Mouse (Mus musculus) hematopoietic multipotent progenitor cell, adult 10-12 weeks (in vitro differentiated cells): ENCODE measurements around the gene Cyp2t4. TPM values are rescaled to one million over a fixed set of nuclear protein-coding genes. Genes with fewer than 3 reads are reported as not detected.

ENCODE experiments used
- polyA plus RNA-seq: library from polyadenylated mRNA; stranded (reverse); fragments of >175 nt; gene quantifications from 2 replicates; pipeline ENCODE4 v1.2.3, GENCODE M21; 2012; ENCODE audit warnings: low replicate concordance

Cyp2t4 gene
- polyA plus RNA-seq = not detected in 2 replicates

GRCm38 (mm10) chr7:27153205-27153764, at the start of gene Cyp2t4:
TSS of gene Cyp2t4 (plus strand) at chr7:27153714.

GRCm38 (mm10) chr7:27119676-27120075, 33.8 kb upstream of the Cyp2t4 start, which contains the start of gene Cyp2f2:
TSS of gene Cyp2f2 (plus strand) at chr7:27119909.

GRCm38 (mm10) chr7:27166614-27167474, 13.3 kb downstream of the Cyp2t4 start, which contains the start of gene Egln2:
TSS of gene Egln2 (minus strand) at chr7:27166802.

GRCm38 (mm10) chr7:27178324-27179216, 25.1 kb downstream of the Cyp2t4 start, which contains the start of gene Rab4b:
TSS of gene Rab4b (minus strand) at chr7:27178896.

GRCm38 (mm10) chr7:27180837-27181695, 27.6 kb downstream of the Cyp2t4 start, which contains the start of the genes Gm21983 and Mia:
TSS of gene Gm21983 (minus strand) at chr7:27181086.
TSS of gene Mia (minus strand) at chr7:27181157.

GRCm38 (mm10) chr7:27195681-27196611, 42.4 kb downstream of the Cyp2t4 start, which contains the start of the genes BC024978 and Snrpa:
TSS of gene BC024978 (plus strand) at chr7:27195781.
TSS of gene Snrpa (minus strand) at chr7:27196271.

Other genes starting within 250 kb of the Cyp2t4 start
- not detected in 2 replicates for gene Cyp2a22, start 214.3 kb upstream of the Cyp2t4 start, polyA plus RNA-seq
- gene Cyp2a12, start 124.6 kb upstream of the Cyp2t4 start, polyA plus RNA-seq = not detected in 2 replicates
- gene Cyp2f2, start 33.8 kb upstream of the Cyp2t4 start, polyA plus RNA-seq = not detected in 2 replicates
- gene Egln2, start 13.1 kb downstream of the Cyp2t4 start, polyA plus RNA-seq = 85.8 and 214 TPM in 2 replicates
- 507 and 1,007 TPM in 2 replicates for gene Rab4b, start 25.2 kb downstream of the Cyp2t4 start, polyA plus RNA-seq
- gene Gm21983, start 27.4 kb downstream of the Cyp2t4 start, polyA plus RNA-seq = 0.13 TPM in 1 of 2 replicates, not detected in the other
- not detected in 2 replicates for gene Mia, start 27.4 kb downstream of the Cyp2t4 start, polyA plus RNA-seq
- 9.7 and 10.4 TPM in 2 replicates for gene BC024978, start 42.1 kb downstream of the Cyp2t4 start, polyA plus RNA-seq
- 179 and 552 TPM in 2 replicates for gene Snrpa, start 42.6 kb downstream of the Cyp2t4 start, polyA plus RNA-seq
- 6.4 and 6.7 TPM in 2 replicates for gene Itpkc, start 74.9 kb downstream of the Cyp2t4 start, polyA plus RNA-seq
- gene Coq8b, start 79.3 kb downstream of the Cyp2t4 start, polyA plus RNA-seq = 41.1 and 48.7 TPM in 2 replicates
- gene Numbl, start 104.7 kb downstream of the Cyp2t4 start, polyA plus RNA-seq = 2.6 and 5.3 TPM in 2 replicates
- gene Ltbp4, start 184.0 kb downstream of the Cyp2t4 start, polyA plus RNA-seq = 1.6 and 4.7 TPM in 2 replicates
- 259 and 317 TPM in 2 replicates for gene Shkbp1, start 202.3 kb downstream of the Cyp2t4 start, polyA plus RNA-seq
- not detected in 2 replicates for gene Gm20479, start 203.7 kb downstream of the Cyp2t4 start, polyA plus RNA-seq